ENCODE assay signal across 13 mouse cellular contexts in the genomic region with DNA sequence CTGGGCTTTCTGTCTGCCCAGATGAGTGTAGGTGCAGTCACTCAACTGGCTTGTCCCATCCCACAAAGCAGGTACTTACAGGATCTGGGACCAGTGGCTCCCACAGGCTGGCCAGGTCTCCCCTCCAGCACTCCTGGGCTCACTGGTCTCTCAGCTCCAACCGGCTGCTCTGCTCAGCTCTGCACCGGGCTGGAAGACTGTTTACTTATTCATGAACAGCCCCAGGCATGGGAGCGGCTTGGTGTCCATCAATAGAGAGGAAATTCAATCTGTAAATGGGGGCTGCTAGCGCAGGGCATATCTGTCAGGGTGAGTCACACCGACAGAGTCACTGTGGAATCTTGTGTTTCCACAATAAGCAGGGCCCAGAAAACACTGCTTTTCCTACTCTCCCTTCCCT. TPM values are rescaled to one million over a fixed set of nuclear protein-coding genes. Genes with fewer than 3 reads are reported as not detected.
A peak's percentile ranks its signal among the peaks of the same experiment; 100 is the strongest.
DNase-seq lines count a peak whose midpoint lies in the region; ATAC-seq and TF ChIP-seq lines count a peak whose summit lies in the region.
"Had no signal": no experiment of that assay in that cellular context is flagged by ENCODE, and none has a peak within 500 bp of the region (broad histone marks: within the 10 kb centered on the region; RNA-seq: fewer than 3 reads in every experiment).

No protein-coding gene starts in this region.

- WGBS in kidney, embryonic 16.5 days: 22% methylated on average over 5 of the region's 5 CpGs
- WGBS in hindbrain, embryonic 13.5 days: 12% methylated on average over 5 of the region's 5 CpGs
- WGBS in stomach, embryonic 15.5 days: 17% methylated on average over 5 of the region's 5 CpGs

- no peak overlapping the region for H3K9ac ChIP-seq in kidney, embryonic 16.5 days (replicated peaks; ENCODE audit: low read length)
- H3K9ac ChIP-seq in hindbrain, embryonic 13.5 days: 0 out of 2 replicates have a peak overlapping the region, but pooled peaks have one; percentile 13
- H3K9ac ChIP-seq in stomach, embryonic 15.5 days: no peak overlapping the region
- H3K9ac ChIP-seq: liver, embryonic 14.5 days had no signal

- H3K27me3 ChIP-seq in kidney, embryonic 16.5 days (ENCODE audit: insufficient read depth, low read length): no peaks in the 10 kb centered on the region
- H3K27me3 ChIP-seq in hindbrain, embryonic 13.5 days: no peaks in the 10 kb centered on the region
- no peaks in the 10 kb centered on the region for H3K27me3 ChIP-seq in stomach, embryonic 15.5 days (replicated peaks)

- H3K9me3 ChIP-seq in kidney, embryonic 16.5 days (ENCODE audit: low read length): no peaks in the 10 kb centered on the region
- no peaks in the 10 kb centered on the region for H3K9me3 ChIP-seq in hindbrain, embryonic 13.5 days
- no peaks in the 10 kb centered on the region for H3K9me3 ChIP-seq in stomach, embryonic 15.5 days

- H3K4me1 ChIP-seq in kidney, embryonic 16.5 days (ENCODE audit: insufficient read depth, low read length): no peaks in the 10 kb centered on the region
- peaks cover 38% of the 10 kb centered on the region for H3K4me1 ChIP-seq in hindbrain, embryonic 13.5 days (replicated peaks)
- no peaks in the 10 kb centered on the region for H3K4me1 ChIP-seq in stomach, embryonic 15.5 days

- no peak overlapping the region for H3K4me3 ChIP-seq in kidney, embryonic 16.5 days (ENCODE audit: low read length)
- no peak overlapping the region for H3K4me3 ChIP-seq in hindbrain, embryonic 13.5 days
- H3K4me3 ChIP-seq in stomach, embryonic 15.5 days (replicated peaks): no peak overlapping the region
- H3K4me3 ChIP-seq in gastrocnemius, adult 2 months: no peak overlapping the region

- no peak for DNase-seq in kidney, postnatal 10 days
- DNase-seq in adrenal gland, postnatal 10 days: peak; percentile 15
- DNase-seq in gastrocnemius, adult 2 months: no peak
- no peak for DNase-seq in ovary, postnatal 14 days (ENCODE audit: low spot score)
- DNase-seq: gastrocnemius, postnatal 25 days; heart, postnatal 36 days; layer of hippocampus, adult 9-11 months; right cerebral cortex, postnatal 14 days; thymus, postnatal 14 days had no signal

- no peak for TF ChIP-seq CTCF in gastrocnemius, adult 2 months (IDR thresholded peaks at IDR 0.05)

- 0 out of 2 replicates have a peak, but pooled peaks have one; percentile 27 for ATAC-seq in kidney, embryonic 16.5 days (ENCODE audit: low FRiP score, low TSS enrichment)
- ATAC-seq in hindbrain, embryonic 13.5 days (ENCODE audit: low FRiP score): peak; percentile 59
- peak; percentile 78; the same call in 1 of the 2 replicates for ATAC-seq in stomach, embryonic 15.5 days (ENCODE audit: insufficient read depth, low FRiP score, low read depth)

- no peaks in the 10 kb centered on the region for H3K36me3 ChIP-seq in kidney, embryonic 16.5 days (ENCODE audit: insufficient read depth, low read length)
- H3K36me3 ChIP-seq in hindbrain, embryonic 13.5 days: no peaks in the 10 kb centered on the region
- H3K36me3 ChIP-seq in stomach, embryonic 15.5 days: no peaks in the 10 kb centered on the region

- no peak overlapping the region for H3K4me2 ChIP-seq in kidney, embryonic 16.5 days (replicated peaks; ENCODE audit: low read depth, low read length)
- H3K4me2 ChIP-seq in hindbrain, embryonic 13.5 days: 0 out of 2 replicates have a peak overlapping the region, but pooled peaks have one; percentile 2
- no peak overlapping the region for H3K4me2 ChIP-seq in stomach, embryonic 15.5 days

- intact Hi-C loops in gastrocnemius, adult 2 months (cut with DNase I): no loop called here

- no peak overlapping the region for H3K27ac ChIP-seq in kidney, embryonic 16.5 days (ENCODE audit: low read length)
- peak overlapping the region; percentile 75 for H3K27ac ChIP-seq in hindbrain, embryonic 13.5 days
- no peak overlapping the region for H3K27ac ChIP-seq in stomach, embryonic 15.5 days
- no peak overlapping the region for H3K27ac ChIP-seq in gastrocnemius, adult 2 months
- H3K27ac ChIP-seq: liver, embryonic 14.5 days had no signal

RNA-seq across cellular contexts. Expression of a gene that starts 49.2 kb away (rescaled TPM):
- polyA plus RNA-seq in kidney, embryonic 16.5 days (2015; fragmentation: Nextera tagmentation; extraction: Ambion mirVana): 0.04 and 0.53 TPM in 2 replicates
- 1 to 10 TPM; 5.2 to 8.0 TPM for total RNA-seq in adrenal gland, postnatal 10 days (2021)
- 4.2 and 5.1 TPM in 2 replicates for polyA plus RNA-seq in hindbrain, embryonic 13.5 days (2015; fragmentation: Nextera tagmentation; extraction: Ambion mirVana)
- 0.63 and 0.95 TPM in 2 replicates for polyA plus RNA-seq in stomach, embryonic 15.5 days (2015; fragmentation: Nextera tagmentation; extraction: Ambion mirVana)
- under 1 TPM in 1 of 2 experiments, not detected in 1; 0.05 TPM for total RNA-seq in gastrocnemius, adult 2 months (2021)
- total RNA-seq: gastrocnemius, postnatal 25 days had no signal

Comparison
In these comparisons a context has a peak if more than half of its experiments do, and no peak if none do; other contexts are left out.
1. ATAC-seq: peak in every context shown above with its lines; median percentile 78 in stomach, embryonic 15.5 days; 59 in hindbrain, embryonic 13.5 days; 27 in kidney, embryonic 16.5 days.